Comparison of ENCODE assay signal across 20 mouse cellular contexts in the genomic region with DNA sequence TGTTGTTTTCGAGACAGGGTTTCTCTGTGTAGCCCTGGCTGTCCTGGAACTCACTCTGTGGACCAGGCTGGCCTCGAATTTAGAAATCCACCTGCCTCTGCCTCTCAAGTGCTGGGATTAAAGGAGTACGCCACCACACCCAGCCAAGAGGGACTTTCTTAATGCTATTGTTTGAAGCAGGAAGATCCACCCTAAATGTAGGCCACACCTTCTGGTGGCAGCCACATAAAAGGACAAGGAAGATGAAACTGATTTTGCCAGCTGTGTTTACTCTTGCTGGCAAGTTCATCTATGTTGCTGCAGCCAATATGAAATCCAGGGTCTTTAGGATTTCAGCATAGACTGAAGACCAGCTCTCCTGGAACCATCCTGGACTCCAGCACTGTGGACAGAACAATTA. TPM values are rescaled to one million over a fixed set of nuclear protein-coding genes. Genes with fewer than 3 reads are reported as not detected.
DNase-seq lines count a peak whose midpoint lies in the region; ATAC-seq and TF ChIP-seq lines count a peak whose summit lies in the region.
"Had no signal": no experiment of that assay in that cellular context is flagged by ENCODE, and none has a peak within 500 bp of the region (broad histone marks: within the 10 kb centered on the region; RNA-seq: fewer than 3 reads in every experiment).

No protein-coding gene starts in this region.

- peaks cover 8% of the 10 kb centered on the region for H3K4me1 ChIP-seq in ES-Bruce4 (ENCODE audit: control insufficient read depth, insufficient read depth, low read length)
- H3K4me1 ChIP-seq: forebrain, embryonic 12.5 days; liver, embryonic 15.5 days had no signal

- H3K9ac ChIP-seq in ES-Bruce4 (ENCODE audit: low read depth, poor library complexity, severe bottlenecking), result no peak overlapping the region
- H3K9ac ChIP-seq: forebrain, embryonic 12.5 days; hindbrain, embryonic 14.5 days; liver, embryonic 15.5 days had no signal

- no peak for TF ChIP-seq POLR2A in ES-Bruce4 (IDR thresholded peaks at IDR 0.05; ENCODE audit: insufficient read depth, low read length)

- no peaks in the 10 kb centered on the region for H3K36me3 ChIP-seq in ES-Bruce4 (ENCODE audit: control insufficient read depth, insufficient read depth, low read length, poor library complexity, severe bottlenecking)
- H3K36me3 ChIP-seq: forebrain, embryonic 12.5 days; liver, embryonic 15.5 days had no signal

- DNase-seq in induced T-regulatory cell, adult 2 months (ENCODE audit: low read depth), result peak; percentile 86
- DNase-seq in thymus, postnatal 14 days, result peak; percentile 59
- no peak for DNase-seq in layer of hippocampus, postnatal 36 days
- no peak for DNase-seq in testis, postnatal 10 days (ENCODE audit: low spot score)
- DNase-seq in embryo, embryonic 11 days, result no peak
- DNase-seq: adrenal gland, postnatal 25 days; cerebellum, adult 18-20 months; heart, postnatal 14 days; lung, postnatal 10 days had no signal

- H3K27ac ChIP-seq in ES-Bruce4 (ENCODE audit: insufficient read depth, low read length), result peak overlapping the region; percentile 97
- H3K27ac ChIP-seq: forebrain, embryonic 12.5 days; hindbrain, embryonic 14.5 days; liver, embryonic 15.5 days had no signal

- H3K9me3 ChIP-seq in ES-Bruce4 (replicated peaks; ENCODE audit: control insufficient read depth, insufficient read depth, low read length, poor library complexity, severe bottlenecking), result peaks cover 18% of the 10 kb centered on the region
- H3K9me3 ChIP-seq: forebrain, embryonic 12.5 days; liver, embryonic 15.5 days had no signal

- ATAC-seq in CD4-positive, CD25-positive, alpha-beta regulatory T cell, adult 4 months, result peak; percentile 80
- ATAC-seq: intestine, embryonic 16.5 days; midbrain, embryonic 16.5 days had no signal

- no peak for TF ChIP-seq EP300 in ES-Bruce4 (IDR thresholded peaks at IDR 0.05; ENCODE audit: insufficient read depth, low read depth, low read length)

- H3K4me3 ChIP-seq in ES-Bruce4 (ENCODE audit: low read depth, low read length), result no peak overlapping the region
- H3K4me3 ChIP-seq: forebrain, embryonic 12.5 days; liver, embryonic 15.5 days had no signal

- H3K27me3 ChIP-seq in ES-Bruce4 (ENCODE audit: control insufficient read depth, insufficient read depth, low read length, poor library complexity, severe bottlenecking), result no peaks in the 10 kb centered on the region
- H3K27me3 ChIP-seq: CH12.LX; forebrain, embryonic 12.5 days; liver, embryonic 15.5 days had no signal

- no peak for TF ChIP-seq CTCF in ES-Bruce4 (IDR thresholded peaks at IDR 0.05; ENCODE audit: low read depth, low read length)

RNA-seq across cellular contexts. Expression of gene Setx, which starts 26.5 kb away (rescaled TPM):
- polyA plus RNA-seq in CD4-positive, CD25-positive, alpha-beta regulatory T cell, adult 4 months (2017; shearing (Covaris generic)), result 10 to 100 TPM; 27.6 to 40.7 TPM
- polyA plus RNA-seq in ES-Bruce4 (2011; ENCODE audit: insufficient read depth, insufficient read length, low read depth, missing spikeins), result 107 and 113 TPM in 2 replicates
- 10 to 100 TPM; 40.2 to 44.2 TPM for total RNA-seq in layer of hippocampus, postnatal 36 days (2021)

RNA-seq across cellular contexts. Expression of gene Ttf1, which starts 37.4 kb away (rescaled TPM):
- 10 to 100 TPM; 20.7 to 24.1 TPM for polyA plus RNA-seq in CD4-positive, CD25-positive, alpha-beta regulatory T cell, adult 4 months (2017; shearing (Covaris generic))
- 26.2 and 33.9 TPM in 2 replicates for polyA plus RNA-seq in ES-Bruce4 (2011; ENCODE audit: insufficient read depth, insufficient read length, low read depth, missing spikeins)
- 10 to 100 TPM; 12.6 to 13.9 TPM for total RNA-seq in layer of hippocampus, postnatal 36 days (2021)

RNA-seq across cellular contexts. Expression of gene Cfap77, which starts 42.6 kb away (rescaled TPM):
- under 1 TPM; 0.46 to 0.47 TPM for polyA plus RNA-seq in CD4-positive, CD25-positive, alpha-beta regulatory T cell, adult 4 months (2017; shearing (Covaris generic))
- 2.5 and 3.0 TPM in 2 replicates for polyA plus RNA-seq in ES-Bruce4 (2011; ENCODE audit: insufficient read depth, insufficient read length, low read depth, missing spikeins)
- under 1 TPM; 0.32 to 0.78 TPM for total RNA-seq in layer of hippocampus, postnatal 36 days (2021)
- total RNA-seq: common myeloid progenitor, adult 5-6 weeks; gastrocnemius, adult 8-10 months; neutrophil, adult 5-6 weeks had no signal
- polyA plus RNA-seq: liver, embryonic 15.5 days had no signal

Comparison
In these comparisons a context has a peak if more than half of its experiments do, and no peak if none do; other contexts are left out.
1. DNase-seq: peak in induced T-regulatory cell, adult 2 months (single experiment) and thymus, postnatal 14 days (single experiment); none in layer of hippocampus, postnatal 36 days (0 of 2), testis, postnatal 10 days (single experiment) and embryo, embryonic 11 days (single experiment).